Mouse (Mus musculus) stomach, postnatal 0 days (tissue): ENCODE results near the gene Ubtf. TPM values are rescaled to one million over a fixed set of nuclear protein-coding genes. Genes with fewer than 3 reads are reported as not detected.
"Not testable (repeated sequence)": the region's sequence is repeated elsewhere in the genome, so short reads cannot be mapped to it uniquely, and the experiment has no call there.

Experiments
- ATAC-seq: fragments of 200-750 bp; cut with Nextera tagmentation; 2 replicates; pipeline ENCODE4 v1.8.0; 2017; ENCODE audit not compliant: low FRiP score, low TSS enrichment
- DNase-seq: peaks from one replicate; pipeline ENCODE4 v3.0.0-alpha.2; 2016; ENCODE audit warnings: low spot score
- H3K27ac ChIP-seq: fragments of 300-500 bp; sonication (generic); replicated peaks from 2 replicates; pipeline ENCODE4 v1.5.1; 2014; ENCODE audit warnings: mild to moderate bottlenecking, control low read depth
- H3K27me3 ChIP-seq: fragments of 300-500 bp; sonication (generic); 2 replicates; pipeline ENCODE4 v1.6.1; 2014; ENCODE audit warnings: low read length; ENCODE audit not compliant: control insufficient read depth, insufficient read depth
- H3K36me3 ChIP-seq: fragments of 300-500 bp; sonication (generic); 2 replicates; pipeline ENCODE4 v1.6.1; 2014; ENCODE audit warnings: low read length, mixed read lengths; ENCODE audit not compliant: control insufficient read depth, insufficient read depth
- H3K4me1 ChIP-seq: fragments of 300-500 bp; sonication (generic); replicated peaks from 2 replicates; pipeline ENCODE4 v1.6.1; 2014; ENCODE audit warnings: antibody characterized with exemption; ENCODE audit not compliant: control insufficient read depth, insufficient read depth
- H3K4me2 ChIP-seq: fragments of 300-500 bp; sonication (generic); replicated peaks from 2 replicates; pipeline ENCODE4 v1.6.1; 2014; ENCODE audit warnings: low read depth, mild to moderate bottlenecking, control low read depth, moderate library complexity
- H3K4me3 ChIP-seq: fragments of 300-500 bp; sonication (generic); 2 replicates; pipeline ENCODE4 v1.5.1; 2014; ENCODE audit warnings: low read depth, low read length, control low read depth
- H3K9ac ChIP-seq: fragments of 300-500 bp; sonication (generic); 2 replicates; pipeline ENCODE4 v1.6.1; 2014; ENCODE audit warnings: mild to moderate bottlenecking, low read length, control low read depth, mixed read lengths
- H3K9me3 ChIP-seq: fragments of 300-500 bp; sonication (generic); 2 replicates; pipeline ENCODE4 v1.6.1; 2016; ENCODE audit warnings: low read length; ENCODE audit not compliant: control insufficient read depth
- CTCF ChIP-seq: IDR thresholded peaks from 2 replicates; pipeline ENCODE4 v1.5.1; 2016; ENCODE audit warnings: antibody characterized with exemption, low read depth, mild to moderate bottlenecking, moderate library complexity
- EP300 ChIP-seq: optimal IDR thresholded peaks from 2 replicates; pipeline ENCODE3; 2016; ENCODE audit warnings: antibody characterized with exemption
- WGBS: fragments of 180-500 bp; shearing (Covaris S2); extraction: QIAGEN DNeasy Blood & Tissue Kit; methylation state at CpG from one replicate; pipeline ENCODE4 v1.1.7; 2014; 5-methylcytosine and 5-hydroxymethylcytosine counted together
- polyA plus RNA-seq: library from polyadenylated mRNA; unstranded; fragments of >200 nt; fragmentation: Nextera tagmentation; extraction: Ambion mirVana; gene quantifications from 2 replicates; pipeline ENCODE4 v1.2.1, GENCODE M21; 2015

Ubtf gene
- polyA plus RNA-seq, 1 experiment from 2014 or later: 46.7 TPM

DNA sequence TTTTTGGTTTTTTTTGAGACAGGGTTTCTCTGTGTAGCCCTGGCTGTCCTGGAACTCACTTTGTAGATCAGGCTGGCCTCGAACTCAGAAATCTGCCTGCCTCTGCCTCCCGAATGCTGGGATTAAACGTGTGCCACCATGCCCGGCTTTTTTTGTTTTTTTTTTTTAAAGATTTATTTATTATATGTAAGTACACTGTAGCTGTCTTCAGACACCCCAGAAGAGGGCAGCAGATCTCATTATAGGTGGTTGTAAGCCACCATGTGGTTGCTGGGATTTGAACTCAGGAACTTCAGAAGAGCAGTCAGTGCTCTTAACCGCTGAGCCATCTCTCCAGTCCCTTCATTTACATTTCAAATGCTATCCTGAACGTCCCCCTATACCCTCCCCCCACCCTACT, 39.3 kb downstream of the Ubtf start:
- not testable (repeated sequence) for H3K36me3 ChIP-seq, DNase-seq, H3K27ac ChIP-seq, H3K4me2 ChIP-seq, H3K9ac ChIP-seq, ATAC-seq, H3K27me3 ChIP-seq, H3K9me3 ChIP-seq, H3K4me3 ChIP-seq, H3K4me1 ChIP-seq
- 68% methylated on average over 6 of the region's 6 CpGs for WGBS
- TF ChIP-seq CTCF: 0 out of 2 replicates have a peak, but pooled peaks have one; percentile 7

DNA sequence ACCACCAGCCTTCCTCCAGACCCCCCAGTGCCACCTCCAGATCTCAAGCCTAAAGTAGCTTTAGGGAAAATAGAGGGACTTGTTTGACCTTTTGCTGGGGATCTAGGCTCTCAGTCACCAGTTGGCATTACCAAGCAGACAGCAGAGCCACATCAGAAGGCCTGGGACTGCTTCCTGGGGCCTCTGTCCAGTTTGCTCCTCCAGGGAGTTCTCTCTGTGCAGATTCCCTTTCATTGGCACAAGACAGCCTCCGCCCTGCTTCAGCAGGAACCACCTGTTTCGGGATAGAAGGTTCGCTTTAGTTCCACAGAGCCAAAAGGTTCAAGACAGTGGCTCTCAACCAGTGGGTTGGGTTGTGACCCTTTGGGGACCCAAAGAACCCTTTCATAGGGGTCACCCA, 39.9 kb downstream of the Ubtf start:
- no peak for ATAC-seq
- no peaks in the 10 kb centered on the region for H3K36me3 ChIP-seq
- DNase-seq: no peak
- H3K27ac ChIP-seq: no peak overlapping the region
- WGBS: 88% methylated on average over 3 of the region's 3 CpGs
- H3K4me3 ChIP-seq: no peak overlapping the region
- H3K27me3 ChIP-seq: no peaks in the 10 kb centered on the region
- H3K4me2 ChIP-seq: no peak overlapping the region
- H3K4me1 ChIP-seq: peaks cover 5% of the 10 kb centered on the region; the same call in 1 of the 2 replicates
- no peaks in the 10 kb centered on the region for H3K9me3 ChIP-seq
- H3K9ac ChIP-seq: no peak overlapping the region
- no peak for TF ChIP-seq CTCF
- no peak for TF ChIP-seq EP300

DNA sequence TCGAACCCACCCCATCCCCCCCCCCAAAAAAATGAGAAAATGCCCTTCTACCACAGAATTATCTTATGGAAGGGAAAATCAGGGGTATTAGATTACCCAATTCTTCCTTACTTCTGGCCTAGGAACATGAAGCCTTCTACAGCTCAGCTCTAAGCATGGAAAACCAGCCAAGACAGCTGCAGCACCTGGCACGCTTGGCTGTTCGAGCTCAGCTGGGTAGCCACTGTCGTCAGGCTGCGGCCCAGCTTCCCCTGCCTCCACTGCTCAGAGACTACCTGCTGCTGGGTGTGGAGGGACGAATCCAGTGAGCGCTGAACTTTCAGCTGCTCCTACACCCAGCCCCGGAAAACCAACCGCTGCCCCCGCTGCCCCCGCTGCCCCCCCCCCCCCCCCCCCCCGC, 41.8 kb downstream of the Ubtf start:
- H3K4me1 ChIP-seq: peaks cover 5% of the 10 kb centered on the region; the same call in 1 of the 2 replicates
- H3K4me2 ChIP-seq: no peak overlapping the region
- H3K27me3 ChIP-seq: no peaks in the 10 kb centered on the region
- no peaks in the 10 kb centered on the region for H3K9me3 ChIP-seq
- H3K4me3 ChIP-seq: no peak overlapping the region
- no peak overlapping the region for H3K9ac ChIP-seq
- H3K27ac ChIP-seq: no peak overlapping the region
- ATAC-seq (no peak), DNase-seq (no peak)
- H3K36me3 ChIP-seq: no peaks in the 10 kb centered on the region
- no peak for TF ChIP-seq EP300
- TF ChIP-seq CTCF: no peak
- 85% methylated on average over 7 of the region's 12 CpGs for WGBS

DNA sequence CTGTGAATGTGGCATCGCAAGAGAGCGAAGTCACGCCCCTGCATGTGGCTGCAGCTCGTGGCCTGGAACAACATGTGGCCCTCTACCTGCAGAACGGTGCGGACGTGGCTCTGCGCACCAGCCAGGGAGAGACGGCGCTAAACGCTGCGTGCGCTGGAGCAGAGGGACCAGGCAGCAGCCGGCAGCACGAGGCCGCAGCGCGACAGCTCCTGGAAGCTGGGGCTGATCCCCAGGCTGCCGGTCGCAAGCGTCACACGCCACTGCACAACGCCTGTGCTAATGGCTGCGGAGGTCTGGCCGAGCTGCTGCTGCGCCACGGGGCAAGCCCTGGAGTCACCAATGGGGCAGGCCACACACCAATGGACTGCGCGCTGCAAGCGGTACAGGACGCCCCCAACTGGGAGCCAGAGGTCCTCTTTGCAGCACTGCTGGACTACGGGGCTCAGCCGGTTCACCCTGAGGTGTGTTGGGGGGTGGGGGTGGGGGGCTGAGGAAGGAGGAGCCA, 43.1 kb downstream of the Ubtf start:
- H3K9ac ChIP-seq: peak overlapping the region; percentile 53
- H3K4me2 ChIP-seq: peak overlapping the region; percentile 54
- no peaks in the 10 kb centered on the region for H3K9me3 ChIP-seq
- DNase-seq (peak; percentile 66), ATAC-seq (peak; percentile 65)
- H3K4me1 ChIP-seq: peaks cover 5% of the 10 kb centered on the region; the same call in 1 of the 2 replicates
- WGBS: 1% methylated on average over 33 of the region's 33 CpGs
- no peaks in the 10 kb centered on the region for H3K27me3 ChIP-seq
- TF ChIP-seq CTCF (no peak; the same call in 1 of the 2 replicates), EP300 (no peak)
- H3K4me3 ChIP-seq: peak overlapping the region; percentile 30
- no peaks in the 10 kb centered on the region for H3K36me3 ChIP-seq
- no peak overlapping the region for H3K27ac ChIP-seq

DNA sequence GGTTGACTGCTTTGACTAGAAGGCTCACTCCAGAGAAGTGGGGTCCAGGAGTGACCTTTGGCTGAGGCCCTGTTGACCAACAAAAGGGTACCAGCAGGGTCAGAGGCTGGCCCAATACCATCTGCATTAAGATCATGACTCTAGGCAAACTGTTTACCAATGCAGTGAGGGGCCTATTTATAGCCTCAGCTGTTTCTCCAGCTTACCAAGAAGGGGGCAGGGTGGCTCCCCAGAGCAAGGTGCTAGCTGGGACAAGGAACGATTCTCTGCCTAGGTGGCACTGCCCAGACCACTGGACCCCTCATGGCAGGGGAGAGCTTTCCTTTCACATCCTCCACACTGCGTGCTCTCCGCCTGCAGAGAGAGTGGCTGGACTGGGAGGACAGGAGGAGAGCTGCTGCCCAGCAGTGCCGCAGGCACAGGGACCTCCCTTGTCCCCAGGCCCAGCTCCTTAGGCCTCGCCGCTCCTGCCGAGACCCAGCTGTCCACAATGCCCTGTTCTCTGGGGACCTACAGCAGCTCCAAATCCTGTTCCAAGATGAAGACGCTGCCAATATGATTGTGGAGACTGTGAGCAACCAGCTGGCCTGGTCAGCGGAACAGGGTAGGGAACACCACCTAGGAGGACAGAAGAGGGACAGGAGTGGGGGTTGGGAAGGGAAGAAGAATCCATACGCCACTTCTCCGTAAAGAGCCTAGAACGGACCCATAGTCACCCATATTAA, 50.9 kb downstream of the Ubtf start, which contains the start of gene Asb16:
Gene Asb16, plus strand, starts transcription at position 224 of the 725 bp plus-strand sequence.
- H3K4me3 ChIP-seq: no peak within 1 kb of the TSS
- TF ChIP-seq EP300 (no peak), CTCF (no peak)
- H3K27me3 ChIP-seq: no peaks in the 10 kb centered on the region
- no peak within 1 kb of the TSS for H3K27ac ChIP-seq
- ATAC-seq (no peak), DNase-seq (no peak)
- no peaks in the 10 kb centered on the region for H3K4me1 ChIP-seq
- no peak within 1 kb of the TSS for H3K4me2 ChIP-seq
- no peaks in the 10 kb centered on the region for H3K36me3 ChIP-seq
- no peak within 1 kb of the TSS for H3K9ac ChIP-seq
- H3K9me3 ChIP-seq: no peaks in the 10 kb centered on the region
- WGBS: 88% methylated on average over 12 of the region's 12 CpGs

DNA sequence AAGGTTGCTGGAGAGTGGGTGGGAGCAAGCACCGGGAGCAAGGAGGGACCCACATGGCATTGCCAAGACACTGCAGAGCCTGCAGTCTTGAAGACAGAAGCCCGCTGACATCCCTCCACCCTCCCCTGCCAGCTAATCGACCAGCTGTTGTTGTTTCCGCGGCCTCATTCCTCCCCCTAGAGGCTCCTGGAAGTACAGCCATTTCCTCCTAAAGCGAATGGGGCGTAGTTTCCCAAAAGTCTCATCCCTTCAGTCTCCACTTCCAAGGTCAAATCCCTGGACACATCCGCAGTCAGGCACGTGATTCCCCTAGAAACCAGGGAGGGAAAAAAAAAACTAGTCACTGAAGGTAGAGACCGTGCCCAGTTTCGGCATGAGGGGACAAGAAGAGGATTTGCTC, 52.1 kb downstream of the Ubtf start:
- TF ChIP-seq CTCF: peak; percentile 83
- no peak for TF ChIP-seq EP300
- no peaks in the 10 kb centered on the region for H3K9me3 ChIP-seq
- H3K36me3 ChIP-seq: no peaks in the 10 kb centered on the region
- WGBS: 9% methylated on average over 11 of the region's 11 CpGs
- no peak overlapping the region for H3K4me3 ChIP-seq
- no peak overlapping the region for H3K27ac ChIP-seq
- H3K9ac ChIP-seq: no peak overlapping the region
- peak; percentile 73 for DNase-seq
- no peaks in the 10 kb centered on the region for H3K27me3 ChIP-seq
- H3K4me1 ChIP-seq: no peaks in the 10 kb centered on the region
- H3K4me2 ChIP-seq: no peak overlapping the region
- ATAC-seq: peak; percentile 70; the same call in 1 of the 2 replicates
